Mouse (Mus musculus): ENCODE results near the gene Sel1l3.

Sel1l3 gene

DNA sequence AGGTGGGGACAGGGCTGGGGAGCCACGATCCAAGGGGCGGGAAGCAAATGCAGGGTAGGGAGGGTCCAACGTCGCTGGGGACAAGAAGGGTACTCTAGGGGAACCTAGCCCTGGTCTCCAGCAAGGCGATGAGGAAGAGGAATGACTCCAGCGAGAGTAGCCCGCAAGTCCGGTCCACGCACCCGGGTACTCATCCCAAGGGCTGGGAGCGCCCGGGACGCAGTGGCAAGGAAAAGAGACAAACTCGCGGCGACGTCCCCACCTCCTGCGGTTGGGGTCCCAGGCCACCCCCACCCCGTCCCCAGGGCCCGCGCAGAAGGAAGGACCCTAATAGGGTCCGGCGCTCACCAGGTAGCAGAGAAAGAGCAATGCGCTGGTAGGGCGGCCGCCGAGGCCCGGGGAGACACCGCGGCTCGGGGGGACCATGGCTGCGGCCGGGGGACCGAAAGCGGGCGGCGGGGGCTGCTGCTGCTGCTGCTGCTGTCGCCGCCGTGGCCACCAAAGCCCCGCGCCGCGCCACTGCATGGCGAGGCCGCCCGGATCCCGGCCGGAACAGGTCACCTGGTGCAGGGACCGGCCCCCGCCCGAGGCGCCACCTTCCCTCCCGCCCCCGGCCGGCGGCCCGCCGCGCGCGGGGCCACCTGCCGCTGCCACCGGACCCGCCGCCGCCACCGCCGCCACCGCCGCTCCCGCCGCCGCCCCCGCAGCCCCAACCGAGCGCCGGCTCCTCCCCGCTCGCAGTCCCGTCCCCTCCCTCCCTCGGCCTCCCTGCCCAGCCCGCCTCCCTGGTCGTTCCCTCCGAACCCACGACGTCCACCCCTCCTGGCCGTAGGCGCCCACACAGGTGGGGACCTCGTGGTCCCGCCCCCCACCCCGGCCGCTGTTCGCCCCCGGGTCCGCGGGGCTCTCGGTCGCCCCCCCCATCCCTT is 681 bp downstream of the Sel1l3 start:
- in situ Hi-C loops (cut with MboI) = no loop called here

- in situ Hi-C loops (cut with MboI) = no loop called here
Measured at GRCm38 (mm10) chr5:53212087-53212781, 1.5 kb downstream of the Sel1l3 start.

GRCm38 (mm10) chr5:53211241-53211640 is 2.5 kb downstream of the Sel1l3 start:
- in situ Hi-C loops (cut with MboI) = no loop called here

- in situ Hi-C loops (cut with MboI) = no loop called here
Measured at GRCm38 (mm10) chr5:53210481-53210880, 3.2 kb downstream of the Sel1l3 start.

- in situ Hi-C loops (cut with MboI) = no loop called here
Measured at GRCm38 (mm10) chr5:53209773-53210172, 4.0 kb downstream of the Sel1l3 start.

GRCm38 (mm10) chr5:53208731-53209130 is 5.0 kb downstream of the Sel1l3 start:
- in situ Hi-C loops (cut with MboI) = no loop called here

DNA sequence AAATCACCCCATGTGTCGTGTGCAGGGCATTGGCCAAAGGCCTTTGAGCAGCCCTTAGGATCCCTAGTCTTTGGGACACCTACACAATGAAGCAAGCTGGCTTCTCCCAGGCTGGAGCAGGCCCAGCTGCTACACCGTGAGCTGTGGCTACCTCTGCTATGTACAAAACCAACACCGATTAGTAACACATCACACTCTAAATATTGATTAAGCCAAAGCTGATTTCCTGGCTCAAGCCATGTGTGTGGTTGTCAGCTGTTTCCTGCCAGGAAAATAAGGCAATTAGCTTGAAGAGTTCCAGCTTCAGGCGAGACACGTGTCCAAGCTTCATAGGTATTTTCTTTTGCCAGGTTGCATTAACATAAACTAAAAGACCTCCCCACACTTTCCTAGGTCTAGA is 7.2 kb downstream of the Sel1l3 start:
- in situ Hi-C loops (cut with MboI) = no loop called here

DNA sequence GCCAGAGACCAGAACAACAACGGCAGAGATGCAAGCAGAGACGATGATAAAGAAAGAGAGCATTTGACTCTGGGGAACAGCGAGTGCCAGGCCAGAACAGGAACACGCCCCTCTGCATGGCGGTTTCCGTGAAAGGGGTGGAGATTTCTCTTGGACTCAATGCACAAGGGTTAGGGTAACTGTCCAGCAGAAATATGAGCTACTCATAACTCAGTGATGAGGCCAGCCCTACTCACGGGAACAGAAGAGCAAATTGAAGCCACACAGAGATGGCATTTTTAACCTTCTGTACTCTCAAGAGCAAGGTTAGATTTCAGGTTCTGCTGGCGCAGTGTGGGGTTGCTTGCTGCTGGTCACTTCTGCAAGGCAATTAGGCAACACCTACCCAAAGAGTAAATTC is 11.0 kb downstream of the Sel1l3 start:
- in situ Hi-C loops (cut with MboI) = no loop called here

- in situ Hi-C loops (cut with MboI) = no loop called here
Measured at GRCm38 (mm10) chr5:53200825-53201224, 12.9 kb downstream of the Sel1l3 start.

- in situ Hi-C loops (cut with MboI) = no loop called here
Measured at GRCm38 (mm10) chr5:53198408-53198807, 15.3 kb downstream of the Sel1l3 start.

DNA sequence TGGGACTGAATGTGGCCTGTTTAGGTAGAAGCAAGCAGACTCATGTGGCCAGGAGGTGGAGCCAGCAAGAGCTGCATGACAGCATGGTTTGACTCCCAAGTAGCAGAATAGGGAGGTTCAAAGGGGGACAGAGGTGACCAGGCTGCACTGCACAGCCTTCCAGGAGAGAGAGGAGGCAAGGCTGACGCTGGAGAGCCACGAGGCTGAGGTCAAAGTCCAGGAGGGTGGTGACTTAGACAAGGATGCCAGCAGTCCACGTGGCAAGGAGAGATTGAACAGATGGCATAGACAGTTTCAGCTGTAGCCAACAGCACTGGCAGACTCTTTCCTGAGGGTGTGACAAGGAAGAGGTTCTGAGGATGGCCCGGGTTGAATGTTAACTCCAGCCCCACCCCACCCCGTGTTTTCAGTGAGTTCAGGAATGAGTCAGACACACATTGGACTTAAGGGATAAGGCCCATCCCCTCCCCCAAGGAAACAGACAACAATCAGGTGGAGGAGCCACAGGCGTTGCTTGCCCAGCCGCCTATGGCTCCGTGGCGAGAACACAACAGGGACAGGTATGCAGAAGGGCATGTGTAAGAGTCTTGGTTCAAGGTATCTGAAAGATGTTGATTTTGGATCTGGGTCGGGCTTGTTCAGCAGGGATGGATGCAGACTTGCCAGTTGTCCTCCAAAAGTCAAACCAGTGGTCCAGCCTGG is 17.2 kb downstream of the Sel1l3 start:
- in situ Hi-C loops (cut with MboI) = no loop called here

DNA sequence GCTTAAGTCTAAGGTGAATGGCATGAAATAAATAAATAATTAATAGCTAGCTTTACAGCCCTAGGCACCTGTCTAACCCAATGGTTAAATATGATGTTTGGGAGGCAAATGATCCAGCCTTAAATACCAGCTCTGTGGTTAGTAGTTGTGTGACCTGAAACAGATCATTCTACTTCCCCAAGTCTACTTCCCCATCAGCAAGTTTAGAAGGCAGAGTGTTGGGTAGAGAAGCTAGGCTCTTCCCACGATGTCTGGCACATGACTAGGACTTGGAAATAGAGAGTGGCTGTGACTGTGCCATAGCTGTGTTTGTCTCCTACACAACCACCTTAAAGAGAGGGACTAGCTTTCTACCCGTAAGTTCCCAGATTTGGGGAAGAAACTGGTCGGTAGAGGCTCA is 18.9 kb downstream of the Sel1l3 start:
- in situ Hi-C loops (cut with MboI) = no loop called here

- in situ Hi-C loops (cut with MboI) = no loop called here
Measured at GRCm38 (mm10) chr5:53194421-53194820, 19.3 kb downstream of the Sel1l3 start.

- in situ Hi-C loops (cut with MboI) = no loop called here
Measured at GRCm38 (mm10) chr5:53193092-53194030, 20.4 kb downstream of the Sel1l3 start.

GRCm38 (mm10) chr5:53188608-53189007 is 25.1 kb downstream of the Sel1l3 start:
- in situ Hi-C loops (cut with MboI) = no loop called here

DNA sequence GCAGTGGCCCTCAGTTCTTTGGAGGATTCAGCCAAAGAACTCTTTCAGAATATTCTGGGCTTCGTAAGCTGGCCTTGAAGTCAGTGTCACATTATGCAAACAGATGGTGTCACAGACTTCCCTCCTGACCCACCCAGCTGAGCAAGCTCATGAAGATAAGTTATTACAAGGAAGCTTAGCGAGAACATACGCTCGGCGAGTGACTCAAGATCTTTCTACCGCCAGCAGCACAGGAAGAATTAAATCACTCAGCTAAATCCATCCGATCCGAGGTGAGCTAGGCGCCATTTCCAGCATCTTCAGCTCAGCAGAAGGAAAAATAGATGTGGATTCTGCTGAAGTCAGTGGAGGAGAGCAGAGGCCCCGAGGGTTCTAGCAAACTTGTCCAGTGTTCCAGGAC is 26.5 kb downstream of the Sel1l3 start:
- in situ Hi-C loops (cut with MboI) = no loop called here

DNA sequence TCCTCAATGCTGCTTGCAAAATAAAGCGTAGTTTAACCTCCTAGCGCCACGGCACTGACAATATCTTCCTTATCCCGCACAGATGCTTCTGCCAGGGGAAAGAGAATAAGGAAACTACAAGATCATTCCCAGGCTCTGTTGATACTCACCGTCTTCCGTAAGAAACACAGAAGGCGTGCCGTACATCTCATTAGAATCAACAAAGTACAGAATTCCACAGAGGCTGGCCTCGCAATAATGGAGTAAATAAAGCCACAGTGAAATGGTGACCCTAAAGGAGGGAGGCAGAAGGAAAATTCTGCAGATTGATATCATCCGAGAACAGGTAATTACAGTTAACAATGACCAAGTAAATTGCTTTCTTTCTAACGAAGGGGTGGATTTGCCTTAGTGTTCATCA is 27.9 kb downstream of the Sel1l3 start:
- in situ Hi-C loops (cut with MboI) = no loop called here

DNA sequence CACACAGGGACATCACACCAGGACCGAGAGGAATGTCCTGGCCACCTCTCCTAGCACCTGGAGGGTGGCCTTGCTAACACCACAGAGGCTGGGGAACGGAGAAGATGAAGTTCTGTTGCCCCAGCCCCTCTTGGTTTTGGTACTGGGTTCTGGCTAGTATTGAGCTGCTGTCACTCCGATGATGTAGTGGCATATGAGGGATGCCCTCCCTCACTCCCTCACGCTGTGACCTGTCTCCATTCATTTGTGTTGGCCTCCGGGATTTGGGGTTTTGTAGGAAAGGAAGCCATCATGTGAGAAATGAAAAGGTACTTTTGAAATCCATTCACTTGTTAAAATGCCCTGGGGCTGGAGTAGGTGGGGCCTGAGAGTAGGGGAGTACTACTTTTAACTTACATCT is 33.8 kb downstream of the Sel1l3 start:
- in situ Hi-C loops (cut with MboI) = no loop called here

GRCm38 (mm10) chr5:53176703-53177102 is 37.0 kb downstream of the Sel1l3 start:
- in situ Hi-C loops (cut with MboI) = no loop called here

- in situ Hi-C loops (cut with MboI) = no loop called here
Measured at GRCm38 (mm10) chr5:53176075-53176474, 37.7 kb downstream of the Sel1l3 start.

DNA sequence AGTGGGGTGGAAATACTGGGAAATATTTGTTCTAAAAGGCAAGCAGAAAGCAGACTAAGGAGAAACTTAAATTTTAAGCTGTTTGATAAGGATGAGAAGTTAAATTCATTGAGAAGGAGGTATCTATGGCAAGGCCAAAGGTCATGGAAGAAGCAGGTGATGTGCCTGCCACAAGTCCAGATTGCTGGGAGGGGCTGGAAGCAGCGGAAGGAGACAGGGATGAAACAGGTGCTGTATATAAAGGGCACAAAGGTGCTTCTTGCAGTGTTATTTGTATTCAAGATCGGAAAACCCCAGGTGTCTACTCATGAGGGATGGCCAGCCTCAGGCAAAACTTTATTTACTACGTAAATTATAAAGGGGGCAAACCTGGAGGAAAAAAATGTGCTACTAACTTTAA is 38.5 kb downstream of the Sel1l3 start:
- in situ Hi-C loops (cut with MboI) = no loop called here
